Mouse (Mus musculus) lung, embryonic 16.5 days (tissue): ENCODE measurements at regions not wholly inside any gene's neighbourhood (a gene's known extent, or its start where the extent isn't known, plus 50 kb on each side); places are given as distances from the start of the nearest gene placed in this dataset.

Experiments
- ATAC-seq: fragments of 200-750 bp; cut with Nextera tagmentation; 2 replicates; pipeline ENCODE4 v1.8.0; 2017; ENCODE audit warnings: low read depth, mild to moderate bottlenecking, moderate library complexity
- H3K27ac ChIP-seq: fragments of 300-500 bp; sonication (generic); 2 replicates; pipeline ENCODE4 v1.5.1; 2014; ENCODE audit warnings: mild to moderate bottlenecking, control low read depth, low read length
- H3K27me3 ChIP-seq: fragments of 300-500 bp; sonication (generic); 2 replicates; pipeline ENCODE4 v1.6.1; 2014; ENCODE audit warnings: low read depth, low read length, mixed read lengths; ENCODE audit not compliant: control insufficient read depth, insufficient read depth
- H3K36me3 ChIP-seq: fragments of 300-500 bp; sonication (generic); 2 replicates; pipeline ENCODE4 v1.6.1; 2014; ENCODE audit warnings: low read length; ENCODE audit not compliant: control insufficient read depth, insufficient read depth
- H3K4me1 ChIP-seq: fragments of 300-500 bp; sonication (generic); replicated peaks from 2 replicates; pipeline ENCODE4 v1.6.1; 2014; ENCODE audit warnings: low read length, mixed read lengths; ENCODE audit not compliant: control insufficient read depth, insufficient read depth
- H3K4me2 ChIP-seq: fragments of 300-500 bp; sonication (generic); 2 replicates; pipeline ENCODE4 v1.6.1; 2014; ENCODE audit warnings: low read depth, low read length, control low read depth
- H3K4me3 ChIP-seq: fragments of 300-500 bp; sonication (generic); 2 replicates; pipeline ENCODE4 v1.5.1; 2014; ENCODE audit warnings: mild to moderate bottlenecking, low read length, control low read depth
- H3K9ac ChIP-seq: fragments of 300-500 bp; sonication (generic); 2 replicates; pipeline ENCODE4 v1.6.1; 2014; ENCODE audit warnings: low read length, control low read depth
- H3K9me3 ChIP-seq: fragments of 300-500 bp; sonication (generic); 2 replicates; pipeline ENCODE4 v1.6.1; 2016; ENCODE audit warnings: low read length; ENCODE audit not compliant: control insufficient read depth
- WGBS: fragments of 180-500 bp; shearing (Covaris S2); extraction: QIAGEN DNeasy Blood & Tissue Kit; methylation state at CpG from one replicate; pipeline ENCODE4 v1.1.7; 2014; 5-methylcytosine and 5-hydroxymethylcytosine counted together

DNA sequence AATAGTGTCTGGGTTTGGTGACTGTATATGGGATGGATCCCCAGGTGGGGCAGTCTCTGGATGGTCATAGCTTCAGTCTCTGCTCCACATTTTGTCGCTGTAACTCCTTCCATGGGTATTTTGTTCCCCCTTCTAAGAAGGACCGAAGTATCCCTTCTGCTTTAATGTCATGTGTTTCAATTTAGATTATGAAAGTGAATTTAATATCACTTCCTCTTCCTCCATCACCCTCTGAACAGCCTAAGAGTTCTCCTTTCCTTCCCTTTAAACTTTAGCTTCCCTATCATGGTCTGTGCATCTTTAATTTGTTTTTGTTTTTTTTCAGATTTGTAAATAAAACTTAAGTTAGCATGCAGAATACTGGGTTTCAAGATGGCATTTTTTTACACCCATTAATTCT is 211.0 kb upstream of the Phyhipl start:
- WGBS = 77% methylated on average over 2 of the region's 2 CpGs
- no peak overlapping the region for H3K27ac ChIP-seq
- H3K9me3 ChIP-seq = no peaks in the 10 kb centered on the region
- no peaks in the 10 kb centered on the region for H3K36me3 ChIP-seq
- no peak for ATAC-seq
- H3K4me1 ChIP-seq = no peaks in the 10 kb centered on the region
- H3K27me3 ChIP-seq = no peaks in the 10 kb centered on the region
- H3K4me2 ChIP-seq = no peak overlapping the region
- H3K9ac ChIP-seq = no peak overlapping the region
- no peak overlapping the region for H3K4me3 ChIP-seq

DNA sequence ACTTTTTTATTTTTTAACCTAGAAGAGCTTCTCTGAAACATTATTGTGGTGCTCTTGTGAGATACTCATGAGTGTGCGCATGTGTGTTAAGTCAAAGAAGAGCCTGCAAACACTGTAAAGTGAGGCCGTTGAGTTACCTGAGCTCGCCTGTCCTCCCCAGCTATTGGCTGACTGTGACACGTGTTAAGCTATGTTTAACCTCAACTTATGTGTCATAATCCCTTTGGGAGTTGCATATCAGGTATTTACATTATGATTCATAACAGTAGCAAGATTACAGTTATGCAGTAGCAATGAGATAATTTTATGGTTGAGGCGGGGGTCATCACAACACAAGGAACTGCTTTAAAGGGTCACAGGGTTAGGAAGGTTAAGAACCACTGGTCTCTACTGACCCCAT is 208.9 kb upstream of the Phyhipl start:
- 73% methylated on average over 5 of the region's 5 CpGs for WGBS
- Histone ChIP-seq H3K4me1 (no peaks in the 10 kb centered on the region), H3K4me3 (no peak overlapping the region), H3K27ac (no peak overlapping the region), H3K9me3 (no peaks in the 10 kb centered on the region), H3K9ac (no peak overlapping the region), H3K4me2 (no peak overlapping the region), H3K36me3 (no peaks in the 10 kb centered on the region), H3K27me3 (no peaks in the 10 kb centered on the region)
- no peak for ATAC-seq

DNA sequence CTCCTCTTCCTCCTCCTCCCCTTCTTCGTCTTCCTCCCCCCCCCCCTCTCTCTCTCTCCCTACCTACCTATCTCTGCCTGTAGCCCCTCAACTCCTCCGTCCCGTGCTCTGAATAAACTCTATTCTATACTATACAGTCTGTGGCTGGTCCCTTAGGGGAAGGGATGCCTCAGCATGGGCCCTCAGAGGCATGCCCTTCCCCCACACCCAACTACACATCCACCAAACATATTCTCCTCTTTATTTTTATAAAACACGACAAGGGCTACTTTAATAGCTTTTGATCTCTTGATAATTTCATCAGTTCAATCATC is 206.2 kb upstream of the Phyhipl start:
- Histone ChIP-seq H3K27ac (no peak overlapping the region), H3K4me2 (no peak overlapping the region), H3K36me3 (no peaks in the 10 kb centered on the region), H3K4me1 (no peaks in the 10 kb centered on the region), H3K27me3 (no peaks in the 10 kb centered on the region), H3K9ac (no peak overlapping the region), H3K9me3 (no peaks in the 10 kb centered on the region), H3K4me3 (no peak overlapping the region)
- WGBS = 45% methylated on average over 3 of the region's 4 CpGs
- no peak for ATAC-seq

DNA sequence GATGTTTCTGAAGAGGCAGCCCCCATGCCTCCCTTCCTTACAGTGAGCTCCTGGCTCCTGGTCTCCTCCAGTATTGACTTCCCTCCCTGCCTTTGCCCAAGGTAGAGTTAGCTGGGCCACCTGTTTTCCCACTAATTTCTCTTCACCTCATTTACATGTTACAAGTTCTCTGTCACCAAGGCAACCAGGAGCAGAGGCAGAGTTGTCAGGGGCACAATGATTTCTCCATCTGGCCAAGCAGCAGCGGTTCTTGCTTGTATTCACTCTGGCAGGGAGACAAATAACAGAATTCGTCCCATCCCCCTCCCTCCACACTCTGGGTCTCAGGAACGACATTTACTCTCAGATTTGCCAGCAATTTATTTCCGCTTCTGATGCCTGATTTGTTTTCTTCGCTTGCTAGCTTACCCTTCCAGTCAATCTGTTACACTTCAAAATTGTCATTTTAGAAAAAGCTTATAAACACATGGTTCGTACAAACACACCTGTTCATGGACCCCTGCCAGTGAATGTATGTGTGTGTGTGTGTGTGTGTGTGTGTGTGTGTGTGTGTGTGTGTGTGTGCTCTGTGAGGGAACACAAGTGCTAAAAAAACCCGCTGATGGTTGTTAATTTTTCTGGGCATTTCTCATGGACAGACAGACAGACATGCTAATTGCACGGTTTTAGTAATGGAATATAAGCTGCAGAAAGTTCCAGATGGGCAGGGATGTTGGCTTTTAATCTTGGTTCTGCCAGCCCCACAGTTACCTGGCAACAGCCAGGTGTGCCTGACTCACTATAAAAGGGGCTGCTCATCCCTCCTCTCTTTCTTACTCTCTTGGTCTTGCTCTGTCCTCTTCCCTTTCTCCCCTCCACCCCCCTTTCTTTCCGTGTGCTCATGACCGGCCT is 205.6 kb upstream of the Phyhipl start:
- H3K4me2 ChIP-seq = no peak overlapping the region
- H3K27ac ChIP-seq = no peak overlapping the region
- H3K4me3 ChIP-seq = no peak overlapping the region
- no peaks in the 10 kb centered on the region for H3K36me3 ChIP-seq
- H3K9me3 ChIP-seq = no peaks in the 10 kb centered on the region
- H3K27me3 ChIP-seq = no peaks in the 10 kb centered on the region
- ATAC-seq = no peak
- H3K4me1 ChIP-seq = no peaks in the 10 kb centered on the region
- WGBS = 40% methylated on average over 9 of the region's 10 CpGs
- no peak overlapping the region for H3K9ac ChIP-seq

DNA sequence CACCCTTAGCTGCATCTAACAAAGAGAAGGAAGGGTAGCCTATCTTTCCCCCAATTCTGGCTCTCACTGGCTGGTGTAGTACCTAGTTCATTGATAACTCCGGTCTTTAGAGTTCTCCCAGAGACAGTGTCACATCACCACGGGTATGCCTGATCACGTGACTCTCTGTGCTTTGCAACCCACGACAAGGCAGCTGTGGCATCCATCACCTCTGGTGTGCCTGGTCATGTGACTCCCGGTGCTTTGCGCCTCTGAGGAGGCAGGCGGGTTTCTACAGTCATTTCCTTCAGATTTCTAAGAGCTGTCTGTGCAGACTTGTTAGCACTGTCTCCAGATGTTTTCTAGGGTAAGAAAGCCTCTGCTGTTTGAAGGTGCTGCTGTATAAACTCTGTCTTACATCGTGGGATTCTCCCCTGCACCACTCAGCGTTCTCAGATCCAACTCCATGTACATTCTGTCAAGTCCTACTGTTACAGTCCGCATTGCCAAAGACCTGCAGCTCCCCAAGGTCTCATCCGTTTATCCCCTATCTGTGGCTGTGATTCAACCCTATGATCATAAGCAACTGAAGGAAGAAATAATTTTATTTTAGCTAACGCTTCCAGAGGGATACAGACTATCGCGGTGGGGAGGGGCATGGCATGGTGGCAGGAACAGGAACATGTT is 201.5 kb upstream of the Phyhipl start:
- Histone ChIP-seq H3K27me3 (no peaks in the 10 kb centered on the region), H3K36me3 (no peaks in the 10 kb centered on the region), H3K4me2 (no peak overlapping the region), H3K9me3 (no peaks in the 10 kb centered on the region), H3K9ac (no peak overlapping the region), H3K4me1 (no peaks in the 10 kb centered on the region), H3K4me3 (no peak overlapping the region), H3K27ac (no peak overlapping the region)
- no peak for ATAC-seq
- WGBS = 64% methylated on average over 14 of the region's 14 CpGs

DNA sequence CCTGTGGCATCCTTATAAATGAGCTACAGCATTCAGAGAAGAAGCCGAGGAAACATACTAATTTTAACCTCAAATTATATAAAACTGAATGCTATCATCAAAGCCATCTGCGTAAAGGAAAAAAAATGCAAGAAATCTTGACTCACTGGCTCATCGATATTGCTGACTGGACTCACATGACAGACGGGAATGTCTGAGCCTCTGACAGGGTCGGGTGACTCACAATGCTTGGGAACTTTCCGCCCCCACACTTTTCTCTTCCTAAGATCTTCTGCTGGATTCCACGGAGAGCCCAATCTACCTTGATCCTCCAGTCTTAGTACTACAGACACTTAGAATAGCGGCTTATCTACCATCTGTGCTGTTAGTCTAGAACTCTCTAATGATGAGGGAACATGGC is 200.2 kb upstream of the Phyhipl start:
- Histone ChIP-seq H3K27ac (no peak overlapping the region), H3K9me3 (no peaks in the 10 kb centered on the region), H3K36me3 (no peaks in the 10 kb centered on the region), H3K27me3 (no peaks in the 10 kb centered on the region), H3K4me1 (no peaks in the 10 kb centered on the region), H3K4me2 (no peak overlapping the region), H3K9ac (no peak overlapping the region), H3K4me3 (no peak overlapping the region)
- no peak for ATAC-seq
- 72% methylated on average over 8 of the region's 8 CpGs for WGBS

DNA sequence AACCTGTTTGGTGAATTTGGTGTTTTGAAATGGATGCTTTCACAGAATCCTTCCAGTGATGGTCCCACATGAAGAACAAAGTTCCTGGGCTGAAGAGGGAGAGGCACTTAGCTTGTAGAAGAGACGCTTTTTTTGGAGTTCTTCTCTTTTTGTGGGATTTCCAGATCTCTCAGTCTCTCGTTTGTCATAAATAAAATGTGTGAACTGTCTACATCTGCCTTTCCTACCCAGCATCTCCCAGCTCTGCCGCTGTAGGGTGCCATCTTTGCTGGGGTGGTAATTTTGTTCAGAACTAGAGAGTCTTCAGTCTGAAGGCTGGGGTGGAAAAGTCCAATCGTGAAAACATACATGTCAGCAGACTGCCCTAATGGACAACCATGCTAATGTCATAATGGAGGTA is 197.8 kb upstream of the Phyhipl start:
- Histone ChIP-seq H3K9ac (no peak overlapping the region), H3K9me3 (no peaks in the 10 kb centered on the region), H3K4me2 (no peak overlapping the region), H3K27me3 (no peaks in the 10 kb centered on the region), H3K36me3 (no peaks in the 10 kb centered on the region), H3K4me3 (no peak overlapping the region), H3K27ac (no peak overlapping the region), H3K4me1 (no peaks in the 10 kb centered on the region)
- ATAC-seq = no peak
- 85% methylated on average over 4 of the region's 4 CpGs for WGBS

DNA sequence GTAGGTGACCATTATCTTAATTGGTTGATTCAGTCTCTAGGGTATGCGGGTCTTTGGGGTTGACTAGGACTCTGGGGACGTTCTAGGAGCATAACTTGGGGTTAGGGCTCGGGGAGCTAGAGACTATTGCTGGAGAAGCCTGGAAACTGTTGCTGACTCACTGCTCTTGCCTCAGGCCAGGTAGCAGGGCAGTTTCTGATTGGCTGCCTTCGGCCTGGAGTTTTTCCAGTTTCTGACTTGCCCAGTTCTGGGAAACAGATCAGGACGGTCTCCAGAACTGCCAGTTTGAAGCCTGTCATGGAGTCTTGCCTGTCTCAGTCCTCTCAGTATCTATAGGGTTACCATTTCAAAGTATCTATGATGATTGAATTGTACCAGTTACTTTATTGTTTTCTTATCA is 192.4 kb upstream of the Phyhipl start:
- no peaks in the 10 kb centered on the region; the same call in 1 of the 2 replicates for H3K9me3 ChIP-seq
- no peak overlapping the region for H3K4me2 ChIP-seq
- no peak overlapping the region for H3K27ac ChIP-seq
- WGBS = 80% methylated on average over 5 of the region's 5 CpGs
- H3K4me3 ChIP-seq = no peak overlapping the region
- H3K27me3 ChIP-seq = no peaks in the 10 kb centered on the region
- no peak overlapping the region for H3K9ac ChIP-seq
- no peaks in the 10 kb centered on the region for H3K36me3 ChIP-seq
- no peaks in the 10 kb centered on the region for H3K4me1 ChIP-seq
- ATAC-seq = no peak

DNA sequence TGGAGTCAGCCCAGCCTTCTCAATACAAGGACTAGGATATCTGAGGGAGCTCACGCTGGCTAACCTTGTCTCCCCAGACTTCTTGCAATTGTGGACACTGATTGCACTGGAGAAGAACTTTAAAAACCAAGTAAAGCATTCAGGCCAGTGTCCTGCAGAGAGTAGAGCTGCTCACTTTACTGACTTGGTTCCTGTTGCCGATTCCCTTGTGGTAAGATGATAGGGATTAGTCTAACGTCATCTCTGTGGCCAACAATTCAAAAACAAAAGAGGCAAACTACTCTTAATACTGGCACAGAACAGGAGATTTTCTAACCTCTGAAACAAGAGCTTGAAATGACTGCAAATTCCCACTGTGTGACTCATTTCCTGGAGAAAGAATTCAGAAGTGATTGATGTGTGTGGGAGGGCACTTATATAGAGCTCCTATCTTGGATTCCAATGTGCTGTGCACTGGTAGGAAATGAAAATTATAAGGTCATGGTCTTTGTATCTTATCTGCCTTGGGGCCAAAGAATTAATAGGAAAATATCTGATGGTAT is 191.6 kb upstream of the Phyhipl start:
- H3K36me3 ChIP-seq = no peaks in the 10 kb centered on the region
- ATAC-seq = no peak
- H3K4me1 ChIP-seq = no peaks in the 10 kb centered on the region
- H3K4me2 ChIP-seq = no peak overlapping the region
- 50% methylated on average over 3 of the region's 3 CpGs for WGBS
- no peak overlapping the region for H3K4me3 ChIP-seq
- H3K9me3 ChIP-seq = no peaks in the 10 kb centered on the region; the same call in 1 of the 2 replicates
- H3K9ac ChIP-seq = no peak overlapping the region
- H3K27me3 ChIP-seq = no peaks in the 10 kb centered on the region
- no peak overlapping the region for H3K27ac ChIP-seq
